In the genomic region with DNA sequence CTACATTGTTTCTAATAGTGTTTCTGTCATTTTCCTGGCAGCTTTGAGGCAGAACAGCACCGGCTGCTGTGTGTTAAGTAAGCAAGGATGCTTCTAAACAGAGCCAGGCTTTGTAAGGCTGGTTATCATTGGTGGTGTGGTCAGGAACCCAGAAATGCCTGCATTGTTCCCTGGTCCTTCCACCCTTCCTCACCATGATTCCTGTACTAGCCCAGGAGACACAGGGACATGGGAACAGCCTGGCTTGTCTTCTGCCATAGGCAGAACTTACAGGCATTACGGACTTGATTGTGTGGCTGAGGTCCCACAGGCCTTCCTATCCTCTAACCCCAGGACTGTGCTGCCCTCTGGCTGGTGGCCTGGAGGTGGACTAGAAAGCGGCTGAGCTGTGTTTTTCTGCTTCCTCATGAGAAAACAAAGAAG, we compare ENCODE assay signal across 12 mouse cellular contexts. TPM values are rescaled to one million over a fixed set of nuclear protein-coding genes. Genes with fewer than 3 reads are reported as not detected.
DNase-seq lines count a peak whose midpoint lies in the region; ATAC-seq lines count a peak whose summit lies in the region.
"Had no signal": no experiment of that assay in that cellular context is flagged by ENCODE, and none has a peak within 500 bp of the region (broad histone marks: within the 10 kb centered on the region; RNA-seq: fewer than 3 reads in every experiment).

No protein-coding gene starts in this region.

- H3K4me3 ChIP-seq in midbrain, embryonic 11.5 days (ENCODE audit: low read depth, low read length), result no peak overlapping the region
- no peak overlapping the region for H3K4me3 ChIP-seq in midbrain, embryonic 16.5 days (ENCODE audit: low read depth, low read length)
- H3K4me3 ChIP-seq in stomach, embryonic 16.5 days (replicated peaks; ENCODE audit: low read length), result no peak overlapping the region
- H3K4me3 ChIP-seq: megakaryocyte, embryonic 14.5 days had no signal

- no peak overlapping the region for H3K9ac ChIP-seq in midbrain, embryonic 11.5 days (ENCODE audit: low read length)
- no peak overlapping the region for H3K9ac ChIP-seq in midbrain, embryonic 16.5 days (ENCODE audit: low read depth, low read length)
- H3K9ac ChIP-seq in stomach, embryonic 16.5 days (ENCODE audit: low read length), result no peak overlapping the region

- intact Hi-C loops in heart, postnatal 25 days (cut with DNase I), result loop anchor here (5.0 kb wide), 1 partner anchor 96 kb away; no protein-coding TSS in a partner anchor

- H3K4me1 ChIP-seq in midbrain, embryonic 11.5 days (ENCODE audit: control insufficient read depth, insufficient read depth, low read length), result no peaks in the 10 kb centered on the region
- H3K4me1 ChIP-seq in midbrain, embryonic 16.5 days (ENCODE audit: control insufficient read depth, insufficient read depth, low read length), result peaks cover 5% of the 10 kb centered on the region; the same call in 1 of the 2 replicates
- H3K4me1 ChIP-seq in stomach, embryonic 16.5 days (ENCODE audit: control insufficient read depth, insufficient read depth, low read length), result peaks cover 17% of the 10 kb centered on the region
- H3K4me1 ChIP-seq: megakaryocyte, embryonic 14.5 days had no signal

- peak; percentile 93 for DNase-seq in heart, adult 11 months
- no peak for DNase-seq in heart, postnatal 25 days (ENCODE audit: low spot score)
- DNase-seq in midbrain, embryonic 11.5 days (ENCODE audit: low spot score, missing footprints), result peak; percentile 45
- peak; percentile 49 to 64 for DNase-seq in heart, adult 18-20 months
- DNase-seq in urinary bladder, postnatal 10 days (ENCODE audit: low spot score), result no peak
- no peak for DNase-seq in embryo, embryonic 10 days (ENCODE audit: low spot score)
- DNase-seq: kidney, postnatal 10 days had no signal

- H3K9me3 ChIP-seq in midbrain, embryonic 11.5 days (ENCODE audit: control insufficient read depth, low read length), result no peaks in the 10 kb centered on the region
- no peaks in the 10 kb centered on the region for H3K9me3 ChIP-seq in midbrain, embryonic 16.5 days (replicated peaks; ENCODE audit: control insufficient read depth, low read length, poor library complexity, severe bottlenecking)
- no peaks in the 10 kb centered on the region for H3K9me3 ChIP-seq in stomach, embryonic 16.5 days (replicated peaks; ENCODE audit: control insufficient read depth, low read length)
- H3K9me3 ChIP-seq: G1E had no signal

- H3K27ac ChIP-seq in midbrain, embryonic 11.5 days (ENCODE audit: low read depth, low read length), result no peak overlapping the region
- H3K27ac ChIP-seq in midbrain, embryonic 16.5 days (ENCODE audit: low read length), result no peak overlapping the region
- peak overlapping the region; percentile 27; the same call in 1 of the 2 replicates for H3K27ac ChIP-seq in stomach, embryonic 16.5 days (ENCODE audit: low read length)

- no peak for ATAC-seq in midbrain, embryonic 11.5 days (ENCODE audit: low FRiP score)
- ATAC-seq in midbrain, embryonic 16.5 days, result no peak
- ATAC-seq in stomach, embryonic 16.5 days (ENCODE audit: insufficient read depth, low FRiP score), result no peak

- H3K27me3 ChIP-seq in midbrain, embryonic 11.5 days (ENCODE audit: control insufficient read depth, insufficient read depth, low read length), result no peaks in the 10 kb centered on the region
- H3K27me3 ChIP-seq in midbrain, embryonic 16.5 days (ENCODE audit: control insufficient read depth, insufficient read depth, low read depth, low read length), result no peaks in the 10 kb centered on the region
- H3K27me3 ChIP-seq in stomach, embryonic 16.5 days (ENCODE audit: control insufficient read depth, insufficient read depth, low read length), result no peaks in the 10 kb centered on the region

- H3K4me2 ChIP-seq in midbrain, embryonic 11.5 days, result no peak overlapping the region
- H3K4me2 ChIP-seq in midbrain, embryonic 16.5 days (ENCODE audit: low read length), result no peak overlapping the region
- no peak overlapping the region for H3K4me2 ChIP-seq in stomach, embryonic 16.5 days (ENCODE audit: low read depth, low read length)

- 77% methylated on average over 3 of the region's 3 CpGs for WGBS in midbrain, embryonic 11.5 days
- WGBS in midbrain, embryonic 16.5 days, result 66% methylated on average over 3 of the region's 3 CpGs
- 64% methylated on average over 3 of the region's 3 CpGs for WGBS in stomach, embryonic 16.5 days

- no peaks in the 10 kb centered on the region for H3K36me3 ChIP-seq in midbrain, embryonic 11.5 days (ENCODE audit: control insufficient read depth, insufficient read depth, low read length)
- no peaks in the 10 kb centered on the region for H3K36me3 ChIP-seq in midbrain, embryonic 16.5 days (ENCODE audit: control insufficient read depth, insufficient read depth, low read length)
- H3K36me3 ChIP-seq in stomach, embryonic 16.5 days (ENCODE audit: control insufficient read depth, insufficient read depth, low read length), result no peaks in the 10 kb centered on the region
- H3K36me3 ChIP-seq: G1E had no signal

RNA-seq across cellular contexts. Expression of gene Mb, which starts 18.0 kb away (rescaled TPM):
- total RNA-seq in heart, postnatal 25 days (2021), result over 10,000 TPM; 17,245 to 18,320 TPM
- polyA plus RNA-seq in midbrain, embryonic 11.5 days (2014; fragmentation: Nextera tagmentation; extraction: Ambion mirVana), result not detected in 2 replicates
- polyA plus RNA-seq in midbrain, embryonic 16.5 days (2015; fragmentation: Nextera tagmentation; extraction: Ambion mirVana), result 0.40 TPM in 1 of 2 replicates, not detected in the other
- over 10,000 TPM; 19,183 to 21,770 TPM for total RNA-seq in heart, adult 18-20 months (2021)
- 1.6 and 2.5 TPM in 2 replicates for polyA plus RNA-seq in stomach, embryonic 16.5 days (2015; fragmentation: Nextera tagmentation; extraction: Ambion mirVana)
- total RNA-seq: common myeloid progenitor, adult 5-6 weeks; G1E had no signal
- polyA plus RNA-seq: G1E had no signal

RNA-seq across cellular contexts. Expression of gene Apol6, which starts 23.9 kb away (rescaled TPM):
- total RNA-seq in heart, postnatal 25 days (2021), result under 1 TPM; 0.67 to 0.86 TPM
- polyA plus RNA-seq in midbrain, embryonic 11.5 days (2014; fragmentation: Nextera tagmentation; extraction: Ambion mirVana), result not detected in 2 replicates
- polyA plus RNA-seq in midbrain, embryonic 16.5 days (2015; fragmentation: Nextera tagmentation; extraction: Ambion mirVana), result not detected in 2 replicates
- 1 to 10 TPM; 1.3 to 3.1 TPM for total RNA-seq in heart, adult 18-20 months (2021)
- 0.06 and 0.16 TPM in 2 replicates for polyA plus RNA-seq in stomach, embryonic 16.5 days (2015; fragmentation: Nextera tagmentation; extraction: Ambion mirVana)
- total RNA-seq: common myeloid progenitor, adult 5-6 weeks had no signal
- polyA plus RNA-seq: G1E had no signal

Comparison
In these comparisons a context has a peak if more than half of its experiments do, and no peak if none do; other contexts are left out.
1. DNase-seq: peak in heart, adult 11 months (single experiment), midbrain, embryonic 11.5 days (single experiment) and heart, adult 18-20 months (2 of 2); none in heart, postnatal 25 days (single experiment), urinary bladder, postnatal 10 days (single experiment) and embryo, embryonic 10 days (single experiment).